Mouse (Mus musculus): ENCODE measurements around the gene Baiap2.

Baiap2 gene

GRCm38 (mm10) chr11:119942727-119943427 lies at the start of gene Baiap2:
TSS of gene Baiap2 (plus strand) at chr11:119942763.
- peak; percentile 98 for DNase-seq

DNA sequence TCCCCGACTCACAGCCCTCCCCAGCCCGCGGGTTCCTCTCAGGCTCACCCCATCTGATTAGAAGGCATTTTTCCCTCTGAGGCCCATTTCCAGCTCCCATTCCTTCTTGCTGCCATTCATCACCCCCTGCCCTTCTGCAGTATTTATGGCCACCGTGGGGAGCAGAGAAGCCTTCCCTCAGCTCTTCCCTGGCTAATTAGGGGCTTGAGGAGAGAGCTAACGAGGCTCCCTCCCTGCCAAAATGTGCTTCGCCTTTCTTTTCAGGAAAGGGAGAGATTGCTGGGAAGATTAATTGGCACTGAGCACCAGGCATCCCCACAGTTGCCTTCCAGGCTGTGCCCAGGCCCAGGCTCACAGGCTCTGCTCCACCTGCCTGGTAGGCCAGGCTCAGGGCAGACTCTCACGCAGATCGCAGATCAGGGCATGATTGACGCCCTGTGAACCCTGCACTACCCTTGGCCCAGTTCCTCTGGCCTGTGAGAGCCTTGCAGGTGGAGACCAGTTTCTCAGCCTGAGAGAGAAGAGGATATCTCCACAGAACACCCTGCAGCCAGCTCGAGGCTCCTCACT lies 48.8 kb upstream of the Baiap2 start:
- DNase-seq, result no peak

GRCm38 (mm10) chr11:119894634-119895033 lies 47.9 kb upstream of the Baiap2 start:
- no peak for DNase-seq

GRCm38 (mm10) chr11:119897041-119897440 lies 45.5 kb upstream of the Baiap2 start:
- no peak for DNase-seq

- no peak for DNase-seq
These were observed 43.6 kb upstream of the Baiap2 start for GRCm38 (mm10) chr11:119898976-119899375.

- DNase-seq, result no peak
These were observed 41.4 kb upstream of the Baiap2 start for GRCm38 (mm10) chr11:119901174-119901573.

DNA sequence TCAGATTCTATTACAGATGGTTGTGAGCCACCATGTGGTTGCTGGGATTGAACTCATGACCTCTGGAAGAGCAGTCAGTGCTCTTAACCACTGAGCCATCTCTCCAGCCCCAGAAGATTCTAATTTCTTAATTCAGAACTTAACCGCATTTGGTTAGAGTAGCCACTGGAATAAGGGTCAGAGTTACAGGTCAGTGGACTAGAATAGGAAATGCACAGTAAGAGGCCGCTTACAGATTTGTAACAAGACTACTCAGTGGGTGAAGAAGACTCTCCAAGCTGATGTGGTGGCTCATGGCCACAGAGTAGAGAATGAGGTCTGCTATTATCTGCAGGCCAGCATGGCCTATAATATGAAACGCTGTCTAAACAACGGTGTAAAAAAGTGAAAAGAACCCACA lies 39.7 kb upstream of the Baiap2 start:
- DNase-seq, result no peak

GRCm38 (mm10) chr11:119904621-119905286 lies 37.8 kb upstream of the Baiap2 start:
- DNase-seq, result peak; percentile 81

DNA sequence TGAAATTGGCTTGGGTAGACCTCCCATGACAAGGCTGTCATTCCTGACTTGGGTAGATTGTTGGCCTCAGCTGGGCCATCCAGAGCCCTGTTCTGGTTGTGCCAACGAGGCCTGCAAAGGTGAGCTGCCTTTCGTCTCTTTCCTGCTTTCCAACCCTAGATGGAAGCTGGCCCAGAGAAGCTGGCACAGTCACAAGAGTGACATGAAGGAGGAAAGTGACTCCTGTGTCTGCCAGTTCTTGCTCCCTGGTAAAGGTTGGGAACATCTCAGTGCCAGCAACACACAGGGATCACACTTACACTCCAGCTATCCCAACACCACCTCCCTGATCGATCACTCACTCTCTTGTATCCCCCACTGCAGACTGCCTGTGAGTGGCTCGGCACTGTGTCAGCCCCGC lies 36.8 kb upstream of the Baiap2 start:
- peak; percentile 64 for DNase-seq

DNA sequence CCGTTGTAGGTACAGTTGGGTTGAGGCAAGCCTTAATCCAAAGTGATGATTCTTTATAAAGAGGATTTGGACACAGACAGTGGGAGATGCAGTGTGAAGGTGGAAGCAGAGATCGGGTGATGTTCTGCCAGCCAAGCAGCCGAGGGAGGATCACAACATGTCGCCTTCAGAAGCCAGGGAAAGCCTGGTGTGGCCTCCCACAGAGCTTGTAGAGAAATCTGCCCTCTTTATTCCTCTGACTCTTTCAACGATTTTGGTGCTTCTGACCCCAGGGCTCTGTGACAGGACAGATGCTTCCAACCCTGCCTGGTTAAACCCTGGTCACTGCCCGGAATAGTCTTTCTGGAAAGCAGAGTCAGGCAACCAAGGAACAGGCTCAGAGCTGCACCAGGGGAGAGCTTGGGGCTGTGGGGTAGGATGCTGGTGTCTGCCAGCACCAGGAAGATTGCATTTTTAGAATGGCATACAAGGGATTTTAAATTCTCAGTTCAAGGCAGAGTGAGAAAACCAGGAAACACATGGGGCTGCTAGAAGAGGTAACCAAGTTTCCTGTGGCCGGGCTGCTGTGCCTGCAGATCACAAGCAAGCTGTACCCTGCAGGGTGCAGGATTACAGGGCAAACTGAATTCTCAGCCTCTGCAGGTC lies 35.4 kb upstream of the Baiap2 start:
- no peak for DNase-seq

DNA sequence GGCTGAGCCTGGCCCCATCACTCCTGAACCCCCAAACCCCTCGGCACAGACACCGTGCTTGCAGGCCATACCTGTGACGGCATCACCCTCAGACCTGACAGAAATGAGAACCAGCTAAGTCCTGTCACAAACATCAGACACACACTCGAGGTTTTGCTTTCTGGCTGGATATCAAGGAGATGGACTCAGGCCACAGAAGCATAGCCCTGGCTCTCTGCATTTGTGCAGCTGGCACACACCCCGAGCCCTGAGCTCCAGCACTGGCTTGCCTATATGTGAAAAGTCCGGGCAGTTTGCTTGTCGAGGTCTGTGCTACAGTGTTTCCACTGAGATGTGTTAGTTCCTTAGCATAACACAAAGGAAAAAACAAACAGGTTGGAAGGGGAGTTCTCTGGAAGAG lies 34.9 kb upstream of the Baiap2 start:
- no peak for DNase-seq

DNA sequence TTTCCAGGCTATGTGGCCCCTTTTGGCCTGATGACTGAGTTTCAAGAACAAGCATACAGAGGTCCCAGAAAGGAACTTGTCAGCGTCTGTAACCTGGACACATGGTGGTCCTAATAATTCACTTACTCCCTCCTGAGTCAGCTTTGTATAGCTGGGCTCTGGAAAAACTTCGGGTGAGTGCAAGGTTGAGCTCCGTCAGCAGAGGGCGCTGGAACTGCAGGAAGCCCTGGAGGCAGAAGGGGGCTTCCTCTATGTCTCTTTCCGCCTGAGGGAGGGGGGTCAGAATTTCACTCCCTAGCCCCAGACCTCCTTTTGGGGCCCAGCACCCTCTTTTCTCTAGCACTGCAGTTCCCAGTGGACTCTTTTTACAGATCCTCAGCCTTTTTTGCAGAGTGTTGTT lies 33.1 kb upstream of the Baiap2 start:
- DNase-seq, result peak; percentile 63

DNA sequence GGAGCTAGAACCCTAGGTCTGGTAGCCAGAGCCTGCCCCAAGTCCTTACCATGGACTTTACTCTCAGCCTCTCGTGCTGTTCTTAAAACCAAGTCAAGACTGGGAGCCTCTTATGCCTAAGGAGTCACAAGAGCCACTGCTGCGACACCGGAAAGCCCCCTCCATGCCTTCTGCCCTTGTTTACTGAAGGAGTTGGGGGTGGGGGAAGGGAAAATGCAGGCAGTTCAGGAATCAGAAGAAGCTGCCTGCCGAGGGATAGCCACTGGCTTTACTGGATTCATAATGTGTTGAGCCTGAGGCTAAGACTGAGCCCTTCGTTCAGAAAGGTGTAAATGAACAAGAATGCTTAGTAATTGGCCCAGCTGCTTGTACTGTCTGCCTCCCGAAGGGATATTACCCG lies 29.7 kb upstream of the Baiap2 start:
- no peak for DNase-seq

DNA sequence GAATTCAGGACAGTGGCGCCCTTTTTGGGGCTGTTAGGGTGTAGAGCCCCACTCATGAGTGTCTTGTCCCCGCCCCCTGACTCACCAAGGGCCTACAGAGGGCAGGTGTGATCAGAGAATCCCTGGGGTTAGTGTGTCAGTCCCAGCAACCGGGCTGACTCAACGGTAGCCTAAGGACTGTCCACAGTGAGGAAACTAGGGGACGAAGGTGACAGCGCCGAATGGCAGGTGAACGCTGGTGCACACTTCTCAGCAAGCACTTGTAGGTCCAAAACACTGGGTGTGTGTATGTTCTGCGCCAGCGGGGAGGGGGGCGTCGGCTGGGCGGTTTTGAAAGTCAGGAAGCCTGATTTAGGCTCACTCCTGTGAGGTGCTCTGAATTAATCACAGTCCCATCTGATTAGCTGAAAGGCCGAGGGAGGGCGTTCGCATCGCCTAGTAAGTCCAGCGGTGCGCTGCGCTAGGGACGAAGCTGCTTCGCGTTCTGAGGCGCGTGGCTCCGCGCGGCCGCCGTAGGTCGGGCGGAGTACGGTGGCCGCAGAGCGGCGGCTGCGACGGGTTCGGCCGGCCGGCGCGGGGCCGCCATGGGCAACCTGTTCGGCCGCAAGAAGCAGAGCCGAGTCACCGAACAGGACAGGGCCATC lies 29.1 kb upstream of the Baiap2 start, which contains the start of gene Chmp6:
Chmp6 (plus strand) TSS at position 151 of the 644 bp plus-strand sequence.
- DNase-seq, result peak; percentile 90

DNA sequence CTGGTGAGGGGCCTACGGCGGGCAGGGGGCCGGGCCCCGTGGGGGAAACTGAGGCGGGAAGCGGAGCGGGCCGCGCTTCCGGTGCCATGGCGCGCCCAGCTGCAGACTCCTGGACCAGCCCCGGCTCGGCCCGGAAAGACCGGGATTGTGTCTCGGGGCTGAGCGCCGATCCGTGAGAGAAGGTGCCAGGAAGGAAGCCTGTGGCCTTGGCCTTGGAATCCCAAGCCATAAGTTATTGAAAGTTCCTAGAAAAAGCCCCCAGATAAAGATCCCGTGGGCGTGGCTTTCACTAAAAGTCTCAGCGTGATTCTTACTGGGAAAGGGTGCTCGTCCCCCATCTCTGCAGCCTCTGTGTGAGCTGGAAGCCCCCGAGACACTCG lies 28.6 kb upstream of the Baiap2 start:
- no peak for DNase-seq

DNA sequence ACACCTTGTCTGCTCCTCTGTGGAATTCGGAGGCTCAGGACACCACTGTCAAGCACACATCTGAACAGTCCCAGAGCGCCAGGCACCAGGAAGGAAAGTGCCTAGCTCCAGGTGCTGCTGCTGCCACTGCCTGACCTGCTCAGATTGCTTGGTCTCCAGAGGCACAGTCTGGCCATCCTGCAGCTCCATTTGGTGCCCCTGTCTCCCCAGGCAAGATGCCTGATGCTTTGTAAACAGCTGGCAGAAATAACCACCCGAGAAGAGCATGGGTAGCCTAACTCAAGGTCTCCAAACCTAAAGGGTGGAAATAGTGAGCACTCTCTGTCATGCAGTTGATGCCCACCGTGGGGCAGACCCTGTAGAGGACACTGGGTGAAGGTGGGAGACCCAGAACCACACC lies 28.2 kb upstream of the Baiap2 start:
- no peak for DNase-seq

DNA sequence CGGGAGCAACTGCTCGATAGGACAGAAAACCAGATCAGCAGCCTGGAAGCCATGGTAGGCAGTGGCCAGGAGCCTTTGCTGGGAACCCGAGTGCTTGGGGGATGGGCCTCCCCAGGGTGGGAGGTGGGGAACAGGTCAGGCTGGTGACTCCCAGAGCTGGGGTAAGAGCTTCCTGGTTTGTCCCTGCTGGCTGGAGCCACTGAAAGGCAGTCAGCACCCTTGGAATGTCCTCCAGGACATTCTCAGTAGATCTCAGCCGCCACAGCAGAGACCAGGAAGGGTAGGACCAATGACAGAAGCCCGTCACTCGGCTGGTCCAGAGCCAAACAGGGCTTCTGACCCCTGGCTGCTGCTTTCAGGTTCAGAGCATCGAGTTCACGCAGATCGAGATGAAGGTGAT lies 26.9 kb upstream of the Baiap2 start:
- no peak for DNase-seq

GRCm38 (mm10) chr11:119916102-119916790 lies 26.3 kb upstream of the Baiap2 start:
- DNase-seq, result no peak

GRCm38 (mm10) chr11:119916834-119917469 lies 25.6 kb upstream of the Baiap2 start:
- DNase-seq, result no peak

- DNase-seq, result no peak
These were observed 24.0 kb upstream of the Baiap2 start for GRCm38 (mm10) chr11:119918521-119918920.

- no peak for DNase-seq
These were observed 23.1 kb upstream of the Baiap2 start for GRCm38 (mm10) chr11:119919432-119919831.

DNA sequence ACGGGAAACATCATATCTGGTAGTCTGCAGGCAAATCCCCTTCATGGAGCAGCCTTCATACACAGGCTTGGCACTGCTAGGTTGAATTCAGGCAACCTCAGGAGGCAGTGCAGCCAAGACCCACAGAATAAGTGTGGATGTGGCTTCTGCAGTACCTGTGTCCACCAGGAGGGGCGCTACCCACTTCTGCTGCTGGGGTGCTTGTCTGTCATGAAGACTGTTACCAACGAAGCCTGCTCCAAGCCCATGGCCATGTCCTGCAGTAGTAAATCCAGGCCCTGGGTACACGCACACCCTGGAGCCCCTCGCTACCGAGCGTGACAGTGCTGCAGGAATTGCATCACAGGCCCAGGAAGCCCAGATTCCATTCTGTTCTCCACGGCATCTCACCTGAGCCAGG lies 22.7 kb upstream of the Baiap2 start:
- DNase-seq, result peak; percentile 80

Data from cerebellum, adult 9-10 months (tissue).